In genomic region chr7:24316567-24317092, GRCm38 (mm10) we compare ENCODE assay signal across 8 mouse cellular contexts. TPM values are rescaled to one million over a fixed set of nuclear protein-coding genes. Genes with fewer than 3 reads are reported as not detected.
A peak's percentile ranks its signal among the peaks of the same experiment; 100 is the strongest.
DNase-seq lines count a peak whose midpoint lies in the region; ATAC-seq and TF ChIP-seq lines count a peak whose summit lies in the region.

TSS of gene Zfp94 (minus strand) at chr7:24316666.

- no peaks in the 10 kb centered on the region for H3K9me3 ChIP-seq in heart, embryonic 12.5 days (replicated peaks)
- no peaks in the 10 kb centered on the region for H3K9me3 ChIP-seq in kidney, postnatal 0 days (replicated peaks; ENCODE audit: low read length)
- no peaks in the 10 kb centered on the region for H3K9me3 ChIP-seq in liver, embryonic 11.5 days (ENCODE audit: control insufficient read depth, low read length)
- H3K9me3 ChIP-seq in stomach, embryonic 14.5 days (ENCODE audit: control insufficient read depth, low read depth, low read length), result no peaks in the 10 kb centered on the region

- H3K36me3 ChIP-seq in heart, embryonic 12.5 days, result peaks cover 8% of the 10 kb centered on the region
- H3K36me3 ChIP-seq in kidney, postnatal 0 days (ENCODE audit: insufficient read depth, low read length), result 0 out of 2 replicates have a peak, but pooled peaks cover under 1% of the 10 kb centered on the region
- no peaks in the 10 kb centered on the region for H3K36me3 ChIP-seq in liver, embryonic 11.5 days (ENCODE audit: control insufficient read depth, insufficient read depth, low read length)
- H3K36me3 ChIP-seq in stomach, embryonic 14.5 days (ENCODE audit: control insufficient read depth, insufficient read depth, low read length), result no peaks in the 10 kb centered on the region; the same call in 1 of the 2 replicates

- peak within 1 kb of the TSS; percentile 80 for H3K4me2 ChIP-seq in heart, embryonic 12.5 days
- peak within 1 kb of the TSS; percentile 83 for H3K4me2 ChIP-seq in kidney, postnatal 0 days (ENCODE audit: low read length)
- peak within 1 kb of the TSS; percentile 82 for H3K4me2 ChIP-seq in liver, embryonic 11.5 days
- H3K4me2 ChIP-seq in stomach, embryonic 14.5 days (replicated peaks; ENCODE audit: low read depth, low read length), result peak within 1 kb of the TSS; percentile 77

- H3K4me3 ChIP-seq in heart, embryonic 12.5 days, result peak within 1 kb of the TSS; percentile 56
- peak within 1 kb of the TSS; percentile 55 for H3K4me3 ChIP-seq in kidney, postnatal 0 days (replicated peaks; ENCODE audit: low read depth, low read length)
- H3K4me3 ChIP-seq in liver, embryonic 11.5 days (ENCODE audit: low read depth, low read length), result peak within 1 kb of the TSS; percentile 61
- peak within 1 kb of the TSS; percentile 45 for H3K4me3 ChIP-seq in stomach, embryonic 14.5 days (ENCODE audit: low read depth, low read length)

- no peak for TF ChIP-seq CTCF in kidney, postnatal 0 days (IDR thresholded peaks at IDR 0.05; ENCODE audit: low read depth)

- H3K4me1 ChIP-seq in heart, embryonic 12.5 days (replicated peaks), result peaks cover 6% of the 10 kb centered on the region; the same call in 1 of the 2 replicates
- H3K4me1 ChIP-seq in kidney, postnatal 0 days (replicated peaks; ENCODE audit: insufficient read depth, low read length), result peaks cover 8% of the 10 kb centered on the region; the same call in 1 of the 2 replicates
- H3K4me1 ChIP-seq in liver, embryonic 11.5 days (replicated peaks; ENCODE audit: control insufficient read depth, insufficient read depth, low read length), result peaks cover 3% of the 10 kb centered on the region; the same call in 1 of the 2 replicates
- peaks cover 5% of the 10 kb centered on the region; the same call in 1 of the 2 replicates for H3K4me1 ChIP-seq in stomach, embryonic 14.5 days (ENCODE audit: control insufficient read depth, insufficient read depth, low read length)

- WGBS in heart, embryonic 12.5 days, result 1% methylated on average over 33 of the region's 33 CpGs
- under 1% methylated on average over 33 of the region's 33 CpGs for WGBS in kidney, postnatal 0 days
- 1% methylated on average over 33 of the region's 33 CpGs for WGBS in liver, embryonic 11.5 days
- WGBS in stomach, embryonic 14.5 days, result under 1% methylated on average over 33 of the region's 33 CpGs

- peak within 1 kb of the TSS; percentile 71 for H3K27ac ChIP-seq in heart, embryonic 12.5 days (ENCODE audit: poor library complexity, severe bottlenecking)
- peak within 1 kb of the TSS; percentile 80 for H3K27ac ChIP-seq in kidney, postnatal 0 days
- peak within 1 kb of the TSS; percentile 71 for H3K27ac ChIP-seq in liver, embryonic 11.5 days (ENCODE audit: low read depth, low read length)
- H3K27ac ChIP-seq in stomach, embryonic 14.5 days (ENCODE audit: low read length), result peak within 1 kb of the TSS; percentile 87

- peak; percentile 92 for DNase-seq in CD4-positive helper T cell, adult 2 months (ENCODE audit: low read depth, low spot score)
- peak; percentile 93 for DNase-seq in brain, embryonic 18.5 days (ENCODE audit: low read depth, low spot score)
- DNase-seq in kidney, postnatal 0 days (ENCODE audit: low spot score), result peak; percentile 98
- DNase-seq in liver, embryonic 11.5 days (ENCODE audit: low spot score), result peak; percentile 87
- peak; percentile 90 for DNase-seq in naive thymus-derived CD4-positive, alpha-beta T cell, adult 2 months (ENCODE audit: low read depth)

- ATAC-seq in erythroid progenitor cell, adult 5-6 weeks (replicated peaks; ENCODE audit: low FRiP score, poor library complexity, severe bottlenecking), result peak; percentile 98
- peak; percentile 93 for ATAC-seq in heart, embryonic 12.5 days (ENCODE audit: insufficient number of reproducible peaks, low FRiP score)
- ATAC-seq in kidney, postnatal 0 days (replicated peaks; ENCODE audit: low FRiP score, low read depth), result peak; percentile 94
- ATAC-seq in liver, embryonic 11.5 days (replicated peaks; ENCODE audit: low FRiP score), result peak; percentile 94
- ATAC-seq in stomach, embryonic 14.5 days (ENCODE audit: insufficient number of reproducible peaks, insufficient read depth, low FRiP score, low read depth), result peak; percentile 96

- H3K27me3 ChIP-seq in heart, embryonic 12.5 days (replicated peaks), result no peaks in the 10 kb centered on the region; the same call in 1 of the 2 replicates
- no peaks in the 10 kb centered on the region for H3K27me3 ChIP-seq in kidney, postnatal 0 days (ENCODE audit: insufficient read depth, low read length)
- H3K27me3 ChIP-seq in liver, embryonic 11.5 days (replicated peaks; ENCODE audit: control insufficient read depth, insufficient read depth, low read length), result no peaks in the 10 kb centered on the region
- H3K27me3 ChIP-seq in stomach, embryonic 14.5 days (ENCODE audit: control insufficient read depth, insufficient read depth, low read length), result no peaks in the 10 kb centered on the region

- peak within 1 kb of the TSS; percentile 80 for H3K9ac ChIP-seq in heart, embryonic 12.5 days
- H3K9ac ChIP-seq in kidney, postnatal 0 days (ENCODE audit: low read depth, low read length), result peak within 1 kb of the TSS; percentile 66
- H3K9ac ChIP-seq in liver, embryonic 11.5 days (ENCODE audit: low read depth, low read length), result peak within 1 kb of the TSS; percentile 72
- H3K9ac ChIP-seq in stomach, embryonic 14.5 days (replicated peaks; ENCODE audit: low read depth, low read length), result peak within 1 kb of the TSS; percentile 36

RNA-seq across cellular contexts. Expression of gene Zfp94, which starts in this region (rescaled TPM):
- total RNA-seq in erythroid progenitor cell, adult 5-6 weeks (2015; ENCODE audit: low replicate concordance), result 0.72 TPM in 1 of 2 replicates, not detected in the other
- total RNA-seq in erythroid progenitor cell, adult 5-6 weeks (2017; ENCODE audit: low replicate concordance), result 0.39 TPM in 1 of 2 replicates, not detected in the other
- polyA plus RNA-seq in heart, embryonic 12.5 days (2016; fragmentation: Nextera tagmentation; extraction: Ambion mirVana), result 5.5 and 5.6 TPM in 2 replicates
- 9.8 and 10.0 TPM in 2 replicates for polyA plus RNA-seq in kidney, postnatal 0 days (2015; fragmentation: Nextera tagmentation; extraction: Ambion mirVana)
- 5.6 and 5.8 TPM in 2 replicates for polyA plus RNA-seq in liver, embryonic 11.5 days (2014; fragmentation: Nextera tagmentation; extraction: Ambion mirVana)
- polyA plus RNA-seq in stomach, embryonic 14.5 days (2014; fragmentation: Nextera tagmentation; extraction: Ambion mirVana), result 10.6 and 13.2 TPM in 2 replicates

Comparison
In these comparisons a context has a peak if more than half of its experiments do, and no peak if none do; other contexts are left out.
1. Peak in every context shown above with its lines: DNase-seq, ATAC-seq, H3K4me3 ChIP-seq and H3K27ac ChIP-seq.
2. Peak in ATAC-seq in erythroid progenitor cell, adult 5-6 weeks; RNA of the gene not detected or under 1 TPM.